Comparison of ENCODE assay signal across 9 mouse cellular contexts in the genomic region with DNA sequence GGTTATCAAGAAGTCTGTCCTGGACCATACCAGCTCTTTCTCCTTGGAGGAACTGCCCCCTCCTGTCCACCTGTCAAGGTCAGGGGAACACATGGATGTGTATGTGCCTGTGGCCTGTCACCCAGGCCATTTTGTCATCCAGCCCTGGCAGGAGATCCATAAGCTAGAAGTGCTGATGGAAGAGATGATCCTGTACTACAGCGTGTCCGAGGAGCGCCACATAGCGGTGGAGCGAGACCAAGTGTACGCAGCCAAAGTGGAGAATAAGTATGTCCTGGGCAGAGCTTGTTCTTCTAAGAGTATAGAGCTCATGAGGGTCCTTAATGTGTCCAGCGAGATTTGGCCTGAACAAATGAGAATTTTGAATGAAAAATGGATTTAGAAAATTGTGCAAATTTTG. TPM values are rescaled to one million over a fixed set of nuclear protein-coding genes. Genes with fewer than 3 reads are reported as not detected.
DNase-seq lines count a peak whose midpoint lies in the region; ATAC-seq and TF ChIP-seq lines count a peak whose summit lies in the region.
"Had no signal": no experiment of that assay in that cellular context is flagged by ENCODE, and none has a peak within 500 bp of the region (broad histone marks: within the 10 kb centered on the region; RNA-seq: fewer than 3 reads in every experiment).

No protein-coding gene starts in this region.

- no peak for TF ChIP-seq POLR2A in small intestine, adult 2 months (IDR thresholded peaks at IDR 0.05; ENCODE audit: low read depth, low read length)

- H3K9ac ChIP-seq in liver, embryonic 12.5 days: no peak overlapping the region
- H3K9ac ChIP-seq: embryonic facial prominence, embryonic 15.5 days had no signal

- H3K36me3 ChIP-seq in liver, embryonic 12.5 days: no peaks in the 10 kb centered on the region
- H3K36me3 ChIP-seq in embryonic facial prominence, embryonic 10.5 days (replicated peaks): no peaks in the 10 kb centered on the region
- H3K36me3 ChIP-seq in small intestine, adult 2 months (ENCODE audit: control insufficient read depth, insufficient read depth, low read length): peaks cover 29% of the 10 kb centered on the region
- H3K36me3 ChIP-seq: embryonic facial prominence, embryonic 15.5 days had no signal

- peaks cover 23% of the 10 kb centered on the region for H3K4me1 ChIP-seq in liver, embryonic 12.5 days
- H3K4me1 ChIP-seq in embryonic facial prominence, embryonic 10.5 days: peaks cover 6% of the 10 kb centered on the region
- H3K4me1 ChIP-seq in small intestine, adult 2 months (ENCODE audit: control insufficient read depth, insufficient read depth, insufficient read length, low read length): no peaks in the 10 kb centered on the region

- no peak overlapping the region for H3K4me3 ChIP-seq in liver, embryonic 12.5 days
- no peak overlapping the region for H3K4me3 ChIP-seq in embryonic facial prominence, embryonic 10.5 days
- no peak overlapping the region for H3K4me3 ChIP-seq in small intestine, adult 2 months (ENCODE audit: low read depth, low read length)
- H3K4me3 ChIP-seq: embryonic facial prominence, embryonic 15.5 days had no signal

- peak; percentile 48 for DNase-seq in adrenal gland, postnatal 10 days
- DNase-seq in adrenal gland, adult 8-10 months: no peak
- DNase-seq in liver: peak; percentile 71
- DNase-seq in embryonic facial prominence, embryonic 10.5 days (ENCODE audit: low spot score): peak; percentile 45
- DNase-seq in left cerebral cortex, postnatal 25 days (ENCODE audit: low spot score in 2 of 2): peak; percentile 42 to 51

- H3K27ac ChIP-seq in liver, embryonic 12.5 days: no peak overlapping the region
- no peak overlapping the region for H3K27ac ChIP-seq in embryonic facial prominence, embryonic 10.5 days (replicated peaks)
- no peak overlapping the region for H3K27ac ChIP-seq in small intestine, adult 2 months (ENCODE audit: insufficient read depth, low read depth, low read length)
- H3K27ac ChIP-seq: embryonic facial prominence, embryonic 15.5 days had no signal

- H3K4me2 ChIP-seq in liver, embryonic 12.5 days: no peak overlapping the region
- H3K4me2 ChIP-seq: embryonic facial prominence, embryonic 15.5 days had no signal

- peak; percentile 20; the same call in 1 of the 2 replicates for TF ChIP-seq CTCF in small intestine, adult 2 months (IDR thresholded peaks at IDR 0.05; ENCODE audit: extremely low read depth, insufficient read length, insufficient replicate concordance, low read depth, low read length)

- WGBS in liver, embryonic 12.5 days (ENCODE audit: insufficient replicate concordance): 29% methylated on average over 7 of the region's 7 CpGs
- 41% methylated on average over 7 of the region's 7 CpGs for WGBS in embryonic facial prominence, embryonic 10.5 days
- WGBS in small intestine, adult 2 months: 73% methylated on average over 7 of the region's 7 CpGs

- intact Hi-C loops in left cerebral cortex, postnatal 25 days (cut with DNase I): no loop called here

- no peaks in the 10 kb centered on the region; the same call in 1 of the 2 replicates for H3K27me3 ChIP-seq in liver, embryonic 12.5 days (replicated peaks)
- H3K27me3 ChIP-seq in embryonic facial prominence, embryonic 10.5 days (replicated peaks; ENCODE audit: low read depth, poor library complexity, severe bottlenecking): no peaks in the 10 kb centered on the region
- no peaks in the 10 kb centered on the region for H3K27me3 ChIP-seq in small intestine, adult 2 months (ENCODE audit: control insufficient read depth, insufficient read depth, low read length)
- H3K27me3 ChIP-seq: embryonic facial prominence, embryonic 15.5 days had no signal

- no peak for ATAC-seq in liver, embryonic 12.5 days
- no peak for ATAC-seq in activated CD4-positive, CD25-positive, alpha-beta regulatory T cell, adult 4 months

- no peaks in the 10 kb centered on the region for H3K9me3 ChIP-seq in liver, embryonic 12.5 days (replicated peaks)
- H3K9me3 ChIP-seq in embryonic facial prominence, embryonic 10.5 days: no peaks in the 10 kb centered on the region
- H3K9me3 ChIP-seq: embryonic facial prominence, embryonic 15.5 days had no signal

RNA-seq across cellular contexts. Expression of gene Tmod1, which starts 12.8 kb away (rescaled TPM):
- total RNA-seq in adrenal gland, postnatal 10 days (2021): 10 to 100 TPM in 1 of 2 experiments, 1 to 10 TPM in 1; 6.9 to 22.7 TPM
- 10 to 100 TPM in 2 of 4 experiments, 1 to 10 TPM in 2; 4.5 to 14.8 (median 9.2) TPM for total RNA-seq in adrenal gland, adult 8-10 months (2022)
- 45.3 and 46.4 TPM in 2 replicates for polyA plus RNA-seq in liver, embryonic 12.5 days (2016; fragmentation: Nextera tagmentation; extraction: Ambion mirVana)
- polyA plus RNA-seq in embryonic facial prominence, embryonic 10.5 days (2016; fragmentation: Nextera tagmentation; extraction: Ambion mirVana): 2.8 and 3.0 TPM in 2 replicates
- total RNA-seq in left cerebral cortex, postnatal 25 days (2021): 10 to 100 TPM; 39.6 to 48.7 TPM
- polyA plus RNA-seq in small intestine, adult 2 months (2012; rRNA removed): 0.67 and 1.2 TPM in 2 replicates
- polyA plus RNA-seq in activated CD4-positive, CD25-positive, alpha-beta regulatory T cell, adult 4 months (2017; shearing (Covaris generic)): 1 to 10 TPM; 1.6 to 4.0 TPM
